Mouse (Mus musculus): ENCODE data around the gene Gm340. TPM values are rescaled to one million over a fixed set of nuclear protein-coding genes. Genes with fewer than 3 reads are reported as not detected.

Gene Gm340
- polyA plus RNA-seq, 1 experiment from 2014 or later = 4.8 TPM

DNA sequence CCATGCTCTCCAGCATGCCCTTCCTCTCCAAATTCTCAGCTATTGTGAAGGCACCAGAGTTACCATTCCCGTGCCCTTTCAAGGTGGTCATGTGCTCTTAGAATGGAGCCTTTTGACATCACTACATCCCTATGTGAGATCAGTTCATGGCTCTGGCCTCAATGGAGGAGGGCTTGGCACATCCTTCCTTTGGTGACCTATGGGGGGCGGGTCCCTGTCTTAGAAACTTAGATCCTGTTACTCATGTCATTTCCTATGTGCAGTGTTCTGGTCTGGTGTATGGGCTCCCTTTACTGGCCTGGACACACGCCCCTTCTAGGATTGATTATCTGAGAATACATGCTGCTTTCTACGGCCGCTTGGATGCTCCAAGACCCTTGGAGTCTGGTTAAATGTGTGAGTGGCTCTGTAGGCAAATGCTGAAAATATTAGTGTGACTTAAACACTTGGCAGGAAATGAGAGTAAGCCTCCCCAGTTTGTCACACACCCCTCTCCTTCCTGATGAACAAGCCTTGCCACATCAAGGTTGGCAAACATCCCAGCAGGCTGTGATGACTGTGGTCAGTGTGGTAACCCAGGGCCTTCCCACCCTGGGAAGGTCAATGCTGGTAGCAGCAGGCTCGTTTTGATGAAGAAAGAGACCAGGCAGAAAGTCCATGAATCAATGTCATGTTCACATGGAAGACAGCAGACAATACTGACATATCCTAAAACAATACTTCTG lies 15.2 kb downstream of the Gm340 start:
- ATAC-seq (replicated peaks; ENCODE audit: insufficient number of reproducible peaks, low FRiP score, low TSS enrichment, low read depth) (no peak), DNase-seq (ENCODE audit: low spot score) (no peak)
- WGBS = 91% methylated on average over 6 of the region's 6 CpGs

GRCm38 (mm10) chr19:41600647-41601046 lies 18.5 kb downstream of the Gm340 start:
- Histone ChIP-seq H3K4me2 (ENCODE audit: low read depth, low read length) (no peak overlapping the region), H3K36me3 (replicated peaks; ENCODE audit: control insufficient read depth, insufficient read depth, low read depth, low read length) (no peaks in the 10 kb centered on the region), H3K27ac (replicated peaks; ENCODE audit: low read depth, low read length) (no peak overlapping the region), H3K9me3 (replicated peaks; ENCODE audit: control insufficient read depth, low read length) (no peaks in the 10 kb centered on the region), H3K4me1 (ENCODE audit: control insufficient read depth, insufficient read depth, low read length) (no peaks in the 10 kb centered on the region), H3K9ac (replicated peaks; ENCODE audit: low read length) (no peak overlapping the region), H3K4me3 (ENCODE audit: low read depth, low read length) (no peak overlapping the region), H3K27me3 (ENCODE audit: control insufficient read depth, insufficient read depth, low read length) (no peaks in the 10 kb centered on the region)
- ATAC-seq (replicated peaks; ENCODE audit: insufficient number of reproducible peaks, low FRiP score, low TSS enrichment, low read depth) = 0 out of 2 replicates have a peak, but pooled peaks have one; percentile 16
- no peak for DNase-seq (ENCODE audit: low spot score)
- 33% methylated on average over 11 of the region's 11 CpGs for WGBS

More for the DNA sequence above, 15.2 kb downstream of the Gm340 start:
- H3K4me3 ChIP-seq (ENCODE audit: low read depth, low read length) = no peak overlapping the region
- H3K27me3 ChIP-seq (ENCODE audit: control insufficient read depth, insufficient read depth, low read length) = no peaks in the 10 kb centered on the region
- no peaks in the 10 kb centered on the region for H3K4me1 ChIP-seq (ENCODE audit: control insufficient read depth, insufficient read depth, low read length)
- H3K36me3 ChIP-seq (replicated peaks; ENCODE audit: control insufficient read depth, insufficient read depth, low read depth, low read length) = no peaks in the 10 kb centered on the region
- no peaks in the 10 kb centered on the region for H3K9me3 ChIP-seq (replicated peaks; ENCODE audit: control insufficient read depth, low read length)
- H3K9ac ChIP-seq (replicated peaks; ENCODE audit: low read length) = no peak overlapping the region
- H3K4me2 ChIP-seq (ENCODE audit: low read depth, low read length) = no peak overlapping the region
- no peak overlapping the region for H3K27ac ChIP-seq (replicated peaks; ENCODE audit: low read depth, low read length)

- no peak for DNase-seq (ENCODE audit: low spot score)
- no peak overlapping the region for H3K9ac ChIP-seq (replicated peaks; ENCODE audit: low read length)
- no peak for ATAC-seq (replicated peaks; ENCODE audit: insufficient number of reproducible peaks, low FRiP score, low TSS enrichment, low read depth)
- H3K9me3 ChIP-seq (replicated peaks; ENCODE audit: control insufficient read depth, low read length) = no peaks in the 10 kb centered on the region
- 77% methylated on average over 10 of the region's 10 CpGs for WGBS
- no peaks in the 10 kb centered on the region for H3K36me3 ChIP-seq (replicated peaks; ENCODE audit: control insufficient read depth, insufficient read depth, low read depth, low read length)
- H3K4me2 ChIP-seq (ENCODE audit: low read depth, low read length) = no peak overlapping the region
- no peak overlapping the region for H3K4me3 ChIP-seq (ENCODE audit: low read depth, low read length)
- no peaks in the 10 kb centered on the region for H3K4me1 ChIP-seq (ENCODE audit: control insufficient read depth, insufficient read depth, low read length)
- H3K27ac ChIP-seq (replicated peaks; ENCODE audit: low read depth, low read length) = no peak overlapping the region
- no peaks in the 10 kb centered on the region for H3K27me3 ChIP-seq (ENCODE audit: control insufficient read depth, insufficient read depth, low read length)
Measured at GRCm38 (mm10) chr19:41606208-41606987, 24.2 kb downstream of the Gm340 start.

DNA sequence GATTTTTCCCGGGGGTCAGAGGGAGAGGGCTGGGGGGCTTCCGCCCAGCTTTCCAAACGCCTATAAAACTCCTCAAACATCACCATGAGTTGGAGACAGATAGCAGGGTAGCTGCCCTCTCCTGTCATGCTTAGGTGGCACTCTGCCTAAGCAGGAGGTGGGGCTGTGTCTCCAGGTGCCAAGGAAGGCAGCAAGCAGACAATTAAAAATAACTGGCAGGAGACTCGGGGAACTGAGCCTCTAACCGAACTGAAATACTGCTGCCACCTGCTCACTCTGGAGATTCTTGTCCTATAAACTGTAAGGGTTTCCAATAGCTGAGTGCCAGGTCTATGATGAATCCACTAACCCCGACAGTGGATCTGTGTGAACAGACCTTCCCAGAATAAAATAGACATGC lies 29.5 kb downstream of the Gm340 start:
- no peak for ATAC-seq (replicated peaks; ENCODE audit: insufficient number of reproducible peaks, low FRiP score, low TSS enrichment, low read depth)
- Histone ChIP-seq H3K36me3 (replicated peaks; ENCODE audit: control insufficient read depth, insufficient read depth, low read depth, low read length) (no peaks in the 10 kb centered on the region), H3K4me3 (ENCODE audit: low read depth, low read length) (no peak overlapping the region), H3K27me3 (ENCODE audit: control insufficient read depth, insufficient read depth, low read length) (peaks cover 7% of the 10 kb centered on the region), H3K27ac (replicated peaks; ENCODE audit: low read depth, low read length) (no peak overlapping the region), H3K4me2 (ENCODE audit: low read depth, low read length) (no peak overlapping the region), H3K9ac (replicated peaks; ENCODE audit: low read length) (no peak overlapping the region), H3K9me3 (replicated peaks; ENCODE audit: control insufficient read depth, low read length) (no peaks in the 10 kb centered on the region), H3K4me1 (ENCODE audit: control insufficient read depth, insufficient read depth, low read length) (peaks cover 3% of the 10 kb centered on the region; the same call in 1 of the 2 replicates)
- no peak for DNase-seq (ENCODE audit: low spot score)
- 80% methylated on average over 6 of the region's 6 CpGs for WGBS

DNA sequence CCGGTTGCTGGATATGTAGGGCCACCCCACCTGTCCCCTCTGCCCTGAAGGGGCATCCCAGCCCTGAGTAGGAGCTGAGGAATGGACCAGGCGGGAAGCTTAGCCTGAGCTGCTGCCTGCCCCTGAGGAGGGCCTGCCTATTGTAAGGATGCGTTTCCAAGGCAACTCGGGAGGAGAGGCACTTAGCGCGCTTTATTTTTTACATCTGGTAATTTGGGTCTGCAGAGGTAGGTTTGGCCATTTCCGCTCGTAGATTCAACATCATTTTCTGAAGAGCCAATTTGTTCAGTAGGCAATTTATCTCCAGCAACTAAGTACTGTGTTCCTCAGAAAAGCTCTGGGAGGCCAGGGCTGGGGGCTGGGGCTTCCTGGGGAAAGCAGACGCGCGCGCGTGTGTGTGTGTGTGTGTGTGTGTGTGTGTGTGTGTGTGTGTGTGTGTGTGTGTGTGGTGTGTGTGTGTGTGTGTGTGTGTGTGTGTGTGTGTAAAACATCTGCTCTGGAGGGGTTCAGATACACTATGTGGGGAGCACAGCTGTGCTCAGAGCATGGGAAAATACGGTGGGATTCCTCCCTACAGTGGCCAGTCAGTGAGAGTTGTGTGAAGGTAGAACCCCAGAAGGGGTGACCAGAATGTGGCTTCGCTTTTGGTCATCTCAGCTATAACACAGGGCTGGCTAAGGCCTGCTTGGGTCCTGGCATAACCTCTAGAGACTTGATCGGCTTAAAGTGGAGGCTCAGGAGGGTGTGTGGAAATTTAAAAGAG lies 31.3 kb downstream of the Gm340 start:
- H3K4me2 ChIP-seq (ENCODE audit: low read depth, low read length) = no peak overlapping the region; the same call in 1 of the 2 replicates
- no peak overlapping the region for H3K9ac ChIP-seq (replicated peaks; ENCODE audit: low read length)

DNA sequence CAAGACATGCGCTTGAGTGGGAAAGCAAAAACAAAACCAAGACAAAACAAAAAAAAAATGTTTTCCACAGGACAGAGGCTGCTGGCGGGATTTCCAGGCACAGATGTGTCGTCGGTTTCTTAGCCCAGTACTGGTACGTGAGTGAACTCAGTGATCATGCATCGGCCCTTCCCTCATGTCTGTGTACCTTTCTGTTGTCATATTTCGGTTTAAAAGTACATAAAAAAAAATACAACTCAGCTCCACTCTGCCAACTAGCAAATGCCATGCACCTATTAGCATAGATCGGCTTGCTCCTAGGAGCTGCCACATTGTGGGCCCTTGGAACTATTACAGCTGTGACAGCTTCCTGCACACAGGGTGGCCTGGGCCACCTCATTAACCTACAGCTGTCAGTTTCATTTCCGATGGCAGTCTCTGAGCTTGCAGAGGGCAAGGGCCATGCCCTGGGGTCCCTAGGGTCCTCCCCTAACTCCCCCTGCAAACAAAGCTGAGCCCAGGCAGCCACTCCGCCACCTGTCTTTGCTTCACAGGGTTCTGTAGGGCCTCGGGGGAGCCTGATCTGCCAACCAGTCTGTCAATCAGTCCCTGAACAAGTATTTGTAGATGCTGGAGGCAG lies 33.5 kb downstream of the Gm340 start:
- H3K36me3 ChIP-seq (replicated peaks; ENCODE audit: control insufficient read depth, insufficient read depth, low read depth, low read length) = no peaks in the 10 kb centered on the region
- peaks cover 8% of the 10 kb centered on the region; the same call in 1 of the 2 replicates for H3K4me1 ChIP-seq (ENCODE audit: control insufficient read depth, insufficient read depth, low read length)
- H3K9ac ChIP-seq (replicated peaks; ENCODE audit: low read length) = no peak overlapping the region
- H3K9me3 ChIP-seq (replicated peaks; ENCODE audit: control insufficient read depth, low read length) = no peaks in the 10 kb centered on the region
- H3K27ac ChIP-seq (replicated peaks; ENCODE audit: low read depth, low read length) = no peak overlapping the region
- ATAC-seq (replicated peaks; ENCODE audit: insufficient number of reproducible peaks, low FRiP score, low TSS enrichment, low read depth) (peak; percentile 76), DNase-seq (ENCODE audit: low spot score) (peak; percentile 59)
- H3K4me2 ChIP-seq (ENCODE audit: low read depth, low read length) = no peak overlapping the region
- peaks cover 7% of the 10 kb centered on the region for H3K27me3 ChIP-seq (ENCODE audit: control insufficient read depth, insufficient read depth, low read length)
- H3K4me3 ChIP-seq (ENCODE audit: low read depth, low read length) = no peak overlapping the region
- 27% methylated on average over 11 of the region's 11 CpGs for WGBS

More for the DNA sequence above, 31.3 kb downstream of the Gm340 start:
- DNase-seq (ENCODE audit: low spot score) (peak; percentile 83), ATAC-seq (replicated peaks; ENCODE audit: insufficient number of reproducible peaks, low FRiP score, low TSS enrichment, low read depth) (peak; percentile 54; the same call in 1 of the 2 replicates)
- 21% methylated on average over 16 of the region's 16 CpGs for WGBS
- Histone ChIP-seq H3K4me3 (ENCODE audit: low read depth, low read length) (no peak overlapping the region), H3K9me3 (replicated peaks; ENCODE audit: control insufficient read depth, low read length) (no peaks in the 10 kb centered on the region), H3K4me1 (ENCODE audit: control insufficient read depth, insufficient read depth, low read length) (peaks cover 8% of the 10 kb centered on the region; the same call in 1 of the 2 replicates), H3K27ac (replicated peaks; ENCODE audit: low read depth, low read length) (no peak overlapping the region), H3K27me3 (ENCODE audit: control insufficient read depth, insufficient read depth, low read length) (peaks cover 7% of the 10 kb centered on the region), H3K36me3 (replicated peaks; ENCODE audit: control insufficient read depth, insufficient read depth, low read depth, low read length) (no peaks in the 10 kb centered on the region)

DNA sequence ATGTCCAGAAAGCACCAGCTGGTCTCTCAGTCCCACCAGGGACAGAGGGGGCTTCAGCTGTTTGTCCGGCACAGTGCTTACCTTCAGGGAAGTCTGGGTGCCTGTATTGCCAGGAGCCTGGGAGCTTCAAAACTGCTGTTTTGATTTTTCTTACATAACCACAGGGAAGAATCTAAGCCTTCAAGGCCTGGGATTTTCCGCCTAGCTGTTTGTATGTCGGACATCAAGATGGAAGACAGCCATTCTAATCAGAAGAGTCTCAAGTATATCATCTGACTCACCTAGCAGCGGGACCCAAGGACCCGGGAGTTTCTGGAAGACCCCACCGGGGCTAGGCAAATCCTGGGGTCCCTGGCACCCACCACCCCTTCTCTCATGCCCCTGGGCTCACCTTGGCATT lies 34.1 kb downstream of the Gm340 start:
- 58% methylated on average over 6 of the region's 6 CpGs for WGBS
- DNase-seq (ENCODE audit: low spot score) (no peak), ATAC-seq (replicated peaks; ENCODE audit: insufficient number of reproducible peaks, low FRiP score, low TSS enrichment, low read depth) (no peak; the same call in 1 of the 2 replicates)
- H3K4me1 ChIP-seq (ENCODE audit: control insufficient read depth, insufficient read depth, low read length) = peaks cover 8% of the 10 kb centered on the region; the same call in 1 of the 2 replicates
- H3K27me3 ChIP-seq (ENCODE audit: control insufficient read depth, insufficient read depth, low read length) = peaks cover 7% of the 10 kb centered on the region
- no peaks in the 10 kb centered on the region for H3K9me3 ChIP-seq (replicated peaks; ENCODE audit: control insufficient read depth, low read length)
- no peak overlapping the region for H3K9ac ChIP-seq (replicated peaks; ENCODE audit: low read length)
- no peaks in the 10 kb centered on the region for H3K36me3 ChIP-seq (replicated peaks; ENCODE audit: control insufficient read depth, insufficient read depth, low read depth, low read length)
- H3K27ac ChIP-seq (replicated peaks; ENCODE audit: low read depth, low read length) = no peak overlapping the region
- no peak overlapping the region for H3K4me3 ChIP-seq (ENCODE audit: low read depth, low read length)
- H3K4me2 ChIP-seq (ENCODE audit: low read depth, low read length) = no peak overlapping the region

All from embryonic facial prominence, embryonic 11.5 days (tissue).